Mouse (Mus musculus): ENCODE data around the gene Rere. TPM values are rescaled to one million over a fixed set of nuclear protein-coding genes. Genes with fewer than 3 reads are reported as not detected.

Rere gene
- polyA plus RNA-seq, 1 experiment = 42.0 TPM

DNA sequence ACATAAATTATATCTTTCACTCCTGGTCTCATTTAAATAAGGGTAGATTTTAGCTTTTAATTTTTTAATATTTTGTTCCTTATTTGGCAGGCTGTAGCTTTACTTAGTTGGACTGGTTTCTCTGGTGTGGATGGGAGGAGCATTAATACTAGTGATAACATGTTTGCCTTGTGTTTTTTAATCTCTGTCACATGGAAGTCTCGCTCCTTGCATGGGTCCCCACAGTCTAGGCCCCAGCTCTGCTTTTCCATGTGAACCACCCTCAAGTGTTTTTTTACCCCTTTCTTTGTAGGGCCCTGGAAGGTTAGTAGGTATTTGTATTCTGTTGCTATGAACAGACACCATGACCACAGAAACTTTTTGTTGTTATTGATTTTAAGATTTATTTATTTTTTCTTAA is 238.6 kb downstream of the Rere start:
- H3K4me3 ChIP-seq (replicated peaks; ENCODE audit: extremely low read depth, low read depth, low read length) = no peak overlapping the region
- DNase-seq = no peak
- no peaks in the 10 kb centered on the region; the same call in 1 of the 2 replicates for H3K4me1 ChIP-seq (ENCODE audit: control insufficient read depth, insufficient read depth, low read length)
- 77% methylated on average over 1 of the region's 1 CpGs for WGBS
- no peak for TF ChIP-seq CTCF (IDR thresholded peaks at IDR 0.05; ENCODE audit: insufficient read depth, low read length)
- no peak for TF ChIP-seq POLR2A (IDR thresholded peaks at IDR 0.05; ENCODE audit: borderline replicate concordance, extremely low read depth, low read depth, low read length)

DNA sequence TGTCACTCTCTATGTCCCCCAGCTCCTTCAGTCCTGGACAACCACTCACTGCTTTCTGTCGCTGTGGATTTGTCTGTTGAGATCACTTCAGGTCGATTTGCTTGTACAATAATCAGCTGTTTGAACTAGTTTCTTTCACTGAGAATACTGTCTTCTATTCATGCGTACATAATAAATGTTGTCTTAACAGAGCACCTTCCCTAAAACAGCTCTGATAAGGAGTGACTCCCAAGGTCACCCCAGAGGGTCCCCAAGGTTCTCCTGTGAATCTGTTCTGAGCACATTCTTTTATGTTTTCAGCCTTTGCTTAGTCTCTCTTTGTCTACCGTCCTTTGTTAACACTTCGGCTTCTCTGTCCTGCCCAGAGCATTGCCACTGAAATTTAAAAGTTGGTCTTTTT is 241.0 kb downstream of the Rere start:
- 75% methylated on average over 5 of the region's 5 CpGs for WGBS
- TF ChIP-seq CTCF (IDR thresholded peaks at IDR 0.05; ENCODE audit: insufficient read depth, low read length) (no peak), POLR2A (IDR thresholded peaks at IDR 0.05; ENCODE audit: borderline replicate concordance, extremely low read depth, low read depth, low read length) (no peak)

DNA sequence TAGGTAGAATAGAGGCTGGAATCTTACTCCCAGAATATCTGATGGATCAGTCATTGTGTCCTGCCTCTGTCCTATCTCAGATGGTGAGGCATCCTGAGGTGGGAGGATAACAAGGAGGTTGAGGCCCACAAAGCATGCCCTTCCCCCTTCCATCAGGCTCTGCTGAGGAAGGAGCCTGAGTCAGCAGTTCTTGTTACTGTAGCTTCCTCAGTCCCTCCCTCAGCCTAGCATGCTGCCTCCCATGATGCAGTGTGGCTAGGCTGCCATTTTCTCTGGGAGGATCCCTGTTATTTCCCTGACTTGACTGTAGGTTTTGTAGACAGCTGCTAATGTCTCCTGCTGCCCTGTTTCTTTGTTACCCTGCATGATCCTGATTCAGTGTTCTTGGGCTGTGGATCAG is 241.9 kb downstream of the Rere start:
- H3K4me3 ChIP-seq (replicated peaks; ENCODE audit: extremely low read depth, low read depth, low read length) = no peak overlapping the region
- TF ChIP-seq CTCF (IDR thresholded peaks at IDR 0.05; ENCODE audit: insufficient read depth, low read length) = no peak
- no peak for TF ChIP-seq POLR2A (IDR thresholded peaks at IDR 0.05; ENCODE audit: borderline replicate concordance, extremely low read depth, low read depth, low read length)
- no peak for DNase-seq
- no peaks in the 10 kb centered on the region for H3K4me1 ChIP-seq (ENCODE audit: control insufficient read depth, insufficient read depth, low read length)

More for the DNA sequence above, 241.0 kb downstream of the Rere start:
- no peaks in the 10 kb centered on the region; the same call in 1 of the 2 replicates for H3K4me1 ChIP-seq (ENCODE audit: control insufficient read depth, insufficient read depth, low read length)
- DNase-seq = no peak
- no peak overlapping the region for H3K4me3 ChIP-seq (replicated peaks; ENCODE audit: extremely low read depth, low read depth, low read length)

DNA sequence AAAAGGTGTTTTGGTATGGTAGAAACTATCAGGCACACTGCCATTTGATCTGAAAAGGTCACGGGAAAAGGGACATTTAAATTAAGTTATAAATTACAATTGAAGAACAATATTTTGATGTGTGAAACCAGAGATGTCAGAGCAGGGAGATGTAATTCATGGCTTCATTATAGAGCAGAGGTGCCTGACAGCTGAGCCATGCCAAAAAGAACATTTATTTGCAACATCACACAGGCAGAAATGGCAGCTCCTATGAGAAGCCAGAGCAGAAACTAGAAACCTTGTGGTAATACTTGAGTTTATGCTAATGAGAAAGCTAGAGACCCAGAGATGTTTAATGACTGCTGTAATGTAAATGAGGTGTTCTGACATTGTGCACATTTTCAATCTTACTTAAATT is 244.8 kb downstream of the Rere start:
- 84% methylated on average over 1 of the region's 1 CpGs for WGBS
- no peak for DNase-seq
- TF ChIP-seq POLR2A (IDR thresholded peaks at IDR 0.05; ENCODE audit: borderline replicate concordance, extremely low read depth, low read depth, low read length) = no peak
- TF ChIP-seq CTCF (IDR thresholded peaks at IDR 0.05; ENCODE audit: insufficient read depth, low read length) = no peak
- Histone ChIP-seq H3K4me1 (ENCODE audit: control insufficient read depth, insufficient read depth, low read length) (no peaks in the 10 kb centered on the region), H3K4me3 (replicated peaks; ENCODE audit: extremely low read depth, low read depth, low read length) (no peak overlapping the region)

DNA sequence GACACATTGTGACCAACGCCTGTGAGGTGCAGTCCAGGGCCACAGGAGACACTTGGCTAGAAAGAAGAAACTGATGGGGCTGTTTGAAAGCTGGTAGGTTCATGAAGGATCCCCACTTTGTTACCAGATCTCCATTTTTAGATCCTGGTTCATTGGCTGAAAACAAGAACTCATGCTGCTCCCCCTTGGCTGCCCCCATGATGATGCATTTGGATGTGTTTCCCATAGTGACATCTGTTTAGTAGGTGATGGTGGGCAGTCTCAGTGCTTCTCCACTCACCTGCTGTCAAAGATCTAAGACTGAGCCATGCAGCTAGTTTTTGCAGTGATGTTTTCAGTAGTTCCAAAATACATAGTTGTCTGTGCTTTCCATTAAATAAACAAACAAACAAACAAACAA is 247.0 kb downstream of the Rere start:
- DNase-seq = no peak
- no peak overlapping the region for H3K4me3 ChIP-seq (replicated peaks; ENCODE audit: extremely low read depth, low read depth, low read length)
- no peak for TF ChIP-seq POLR2A (IDR thresholded peaks at IDR 0.05; ENCODE audit: borderline replicate concordance, extremely low read depth, low read depth, low read length)
- no peak for TF ChIP-seq CTCF (IDR thresholded peaks at IDR 0.05; ENCODE audit: insufficient read depth, low read length)
- WGBS = 88% methylated on average over 1 of the region's 1 CpGs
- no peaks in the 10 kb centered on the region; the same call in 1 of the 2 replicates for H3K4me1 ChIP-seq (ENCODE audit: control insufficient read depth, insufficient read depth, low read length)

DNA sequence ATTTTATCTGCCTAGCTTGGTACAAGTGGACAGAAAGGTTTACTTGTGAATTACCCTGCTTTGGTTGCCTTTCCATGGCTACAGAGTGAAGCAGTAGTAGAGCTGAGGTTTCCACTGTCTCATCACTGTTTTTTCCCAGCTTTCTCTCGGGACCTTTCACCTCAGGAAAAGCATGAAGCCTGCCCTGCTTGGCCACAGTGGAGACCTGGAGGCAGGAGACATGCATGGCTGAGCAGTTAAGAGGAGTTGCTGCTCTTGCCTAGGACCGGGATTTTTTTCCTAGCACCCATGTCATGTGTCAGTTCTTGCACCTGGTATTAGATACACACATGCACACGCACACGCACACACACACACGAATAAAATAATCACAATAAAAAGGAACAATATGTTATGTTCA is 247.4 kb downstream of the Rere start:
- DNase-seq = no peak
- TF ChIP-seq POLR2A (IDR thresholded peaks at IDR 0.05; ENCODE audit: borderline replicate concordance, extremely low read depth, low read depth, low read length) (no peak), CTCF (IDR thresholded peaks at IDR 0.05; ENCODE audit: insufficient read depth, low read length) (no peak)
- no peaks in the 10 kb centered on the region; the same call in 1 of the 2 replicates for H3K4me1 ChIP-seq (ENCODE audit: control insufficient read depth, insufficient read depth, low read length)
- WGBS = 91% methylated on average over 5 of the region's 5 CpGs
- no peak overlapping the region for H3K4me3 ChIP-seq (replicated peaks; ENCODE audit: extremely low read depth, low read depth, low read length)

DNA sequence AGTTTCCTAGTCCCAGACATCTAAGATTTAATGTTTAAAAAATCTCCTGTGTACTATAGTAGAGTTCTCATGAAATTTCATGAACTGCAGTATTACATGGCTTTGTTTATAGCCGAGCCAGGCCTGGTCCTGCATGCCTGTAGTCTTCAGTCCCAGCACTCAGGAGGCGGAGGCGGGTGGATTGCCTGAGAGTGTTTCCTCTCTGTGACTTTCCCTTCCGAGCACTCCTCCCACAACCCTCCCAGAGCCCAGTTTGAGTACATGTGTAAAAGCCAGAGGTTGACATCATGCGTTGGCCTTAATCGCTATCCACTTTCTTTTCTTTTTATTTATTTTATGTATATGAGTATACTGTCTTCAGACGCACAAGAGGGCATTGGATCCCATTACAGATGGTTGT is 250.4 kb downstream of the Rere start:
- TF ChIP-seq CTCF (IDR thresholded peaks at IDR 0.05; ENCODE audit: insufficient read depth, low read length) (no peak), POLR2A (IDR thresholded peaks at IDR 0.05; ENCODE audit: borderline replicate concordance, extremely low read depth, low read depth, low read length) (no peak)
- WGBS = 49% methylated on average over 7 of the region's 7 CpGs
- no peak overlapping the region for H3K4me3 ChIP-seq (replicated peaks; ENCODE audit: extremely low read depth, low read depth, low read length)
- H3K4me1 ChIP-seq (ENCODE audit: control insufficient read depth, insufficient read depth, low read length) = no peaks in the 10 kb centered on the region; the same call in 1 of the 2 replicates
- no peak for DNase-seq

DNA sequence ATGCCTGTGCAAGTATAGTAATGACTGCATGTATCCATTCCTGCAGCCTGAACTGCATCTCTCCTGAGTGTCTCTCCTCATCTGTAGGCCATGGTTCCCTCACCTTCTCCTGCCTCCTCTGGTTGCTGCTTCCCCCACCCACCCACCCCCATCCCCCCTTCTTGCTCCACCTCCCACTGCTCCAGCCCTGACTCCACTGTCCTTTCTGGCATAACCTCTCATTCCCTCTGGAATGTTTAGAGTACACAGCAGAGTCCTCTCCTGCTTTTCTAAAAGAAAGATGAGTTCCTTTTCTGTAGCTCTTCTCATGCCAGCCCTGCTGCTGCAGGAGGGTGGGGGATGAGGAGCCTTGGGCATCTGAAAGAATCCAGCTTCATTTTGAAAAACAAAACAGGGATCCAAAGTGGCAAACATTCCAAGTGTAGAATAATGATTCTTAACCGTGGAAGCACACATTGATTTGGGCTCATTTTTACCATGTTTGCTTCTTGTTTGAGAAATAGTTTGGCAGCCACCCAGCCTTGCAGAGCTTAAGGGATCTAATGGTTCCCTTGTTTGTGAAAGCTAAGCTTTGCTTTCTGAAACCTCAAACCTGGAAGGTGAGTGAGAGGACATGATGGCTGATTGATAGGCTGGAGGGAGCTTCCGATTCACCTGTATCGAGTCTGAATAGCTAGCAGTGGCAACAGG is 255.5 kb downstream of the Rere start:
- Histone ChIP-seq H3K4me1 (ENCODE audit: control insufficient read depth, insufficient read depth, low read length) (no peaks in the 10 kb centered on the region; the same call in 1 of the 2 replicates), H3K4me3 (replicated peaks; ENCODE audit: extremely low read depth, low read depth, low read length) (no peak overlapping the region)
- TF ChIP-seq CTCF (IDR thresholded peaks at IDR 0.05; ENCODE audit: insufficient read depth, low read length) (no peak), POLR2A (IDR thresholded peaks at IDR 0.05; ENCODE audit: borderline replicate concordance, extremely low read depth, low read depth, low read length) (no peak)
- DNase-seq = no peak
- WGBS = 72% methylated on average over 3 of the region's 3 CpGs

DNA sequence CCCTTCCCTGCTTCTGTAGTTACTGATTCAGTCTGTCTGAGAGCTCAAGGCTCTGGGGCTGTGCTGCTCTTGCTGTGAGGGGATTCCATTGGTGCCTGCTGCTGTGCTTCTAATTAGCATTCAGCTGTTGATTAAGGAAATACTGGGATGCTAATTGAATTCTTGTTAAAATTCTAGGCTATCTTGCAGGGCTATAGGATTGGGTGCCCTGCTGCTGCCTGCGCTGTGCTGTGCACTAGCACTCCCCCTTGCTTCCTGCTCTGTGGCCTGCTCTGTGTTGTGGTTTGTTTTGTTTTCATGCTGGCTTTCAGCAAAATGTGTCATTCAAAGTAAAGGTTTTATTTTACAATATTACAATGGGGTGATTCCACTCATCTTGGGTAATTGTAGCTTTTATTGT is 258.4 kb downstream of the Rere start:
- H3K4me3 ChIP-seq (replicated peaks; ENCODE audit: extremely low read depth, low read depth, low read length) = no peak overlapping the region
- DNase-seq = no peak
- peaks cover 6% of the 10 kb centered on the region for H3K4me1 ChIP-seq (ENCODE audit: control insufficient read depth, insufficient read depth, low read length)
- TF ChIP-seq CTCF (IDR thresholded peaks at IDR 0.05; ENCODE audit: insufficient read depth, low read length) (no peak), POLR2A (IDR thresholded peaks at IDR 0.05; ENCODE audit: borderline replicate concordance, extremely low read depth, low read depth, low read length) (no peak)
- 82% methylated on average over 1 of the region's 1 CpGs for WGBS

DNA sequence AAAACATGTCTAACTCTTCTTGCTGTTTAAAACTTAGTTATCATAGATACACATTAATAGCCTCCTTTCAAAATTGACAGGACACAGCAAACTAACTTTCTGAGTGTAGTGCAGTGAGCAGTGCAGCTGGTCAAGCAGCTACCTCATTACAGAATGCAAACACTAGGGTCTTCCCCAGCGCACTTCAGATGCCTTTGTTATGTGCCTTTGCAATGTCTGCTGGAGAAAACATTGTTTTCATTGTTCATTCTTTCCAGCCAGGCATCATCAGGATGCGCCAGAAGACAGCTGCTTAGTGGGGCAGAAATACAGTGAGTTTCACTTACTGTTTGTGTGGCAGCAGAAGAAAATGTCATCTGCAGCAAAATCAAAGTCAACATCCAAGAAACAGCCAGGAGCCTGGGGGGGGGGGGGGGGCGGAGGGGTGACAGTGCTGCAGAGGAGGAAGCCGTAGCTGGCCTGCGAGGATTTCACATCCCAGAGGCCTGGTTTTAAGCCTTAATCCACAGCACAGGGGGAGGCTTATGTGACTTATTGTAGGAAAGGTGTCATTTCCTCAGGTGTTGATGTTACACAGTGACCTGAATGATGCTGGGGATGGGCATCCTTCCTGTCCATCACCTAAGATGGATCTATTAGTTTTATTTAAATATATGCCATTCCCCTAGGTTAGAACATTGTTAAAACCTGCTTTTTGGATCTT is 259.1 kb downstream of the Rere start:
- WGBS = 54% methylated on average over 5 of the region's 5 CpGs
- no peak for DNase-seq
- H3K4me3 ChIP-seq (replicated peaks; ENCODE audit: extremely low read depth, low read depth, low read length) = no peak overlapping the region
- TF ChIP-seq POLR2A (IDR thresholded peaks at IDR 0.05; ENCODE audit: borderline replicate concordance, extremely low read depth, low read depth, low read length) = no peak
- no peak for TF ChIP-seq CTCF (IDR thresholded peaks at IDR 0.05; ENCODE audit: insufficient read depth, low read length)
- H3K4me1 ChIP-seq (ENCODE audit: control insufficient read depth, insufficient read depth, low read length) = peaks cover 6% of the 10 kb centered on the region
